Mouse (Mus musculus) G1E (cell line): ENCODE measurements around the gene Myh10. TPM values are rescaled to one million over a fixed set of nuclear protein-coding genes. Genes with fewer than 3 reads are reported as not detected.

Experiments
- ATAC-seq: 2 replicates; pipeline ENCODE4 v1.8.0; 2016; ENCODE audit warnings: mild to moderate bottlenecking; ENCODE audit not compliant: insufficient number of reproducible peaks, poor library complexity, low FRiP score, severe bottlenecking; ENCODE audit errors: extremely low read depth
- DNase-seq: peaks from one replicate; pipeline ENCODE4 v3.0.0; 2012; ENCODE audit warnings: low spot score
- H3K27me3 ChIP-seq: 2 replicates; pipeline ENCODE4 v1.6.1; 2012; ENCODE audit warnings: mild to moderate bottlenecking, low read length, inconsistent platforms; ENCODE audit not compliant: insufficient read depth
- H3K36me3 ChIP-seq: replicated peaks from 2 replicates; pipeline ENCODE3; 2012; ENCODE audit warnings: mild to moderate bottlenecking, inconsistent platforms
- H3K4me1 ChIP-seq: 2 replicates; pipeline ENCODE4 v1.6.1; 2012; ENCODE audit warnings: low read depth, low read length, inconsistent platforms, mixed read lengths; ENCODE audit not compliant: insufficient read depth
- H3K4me3 ChIP-seq: 2 replicates; pipeline ENCODE4 v1.5.1; 2012; ENCODE audit warnings: low read depth, mild to moderate bottlenecking, inconsistent platforms, low read length, moderate library complexity, mixed read lengths
- H3K9me3 ChIP-seq: replicated peaks from 2 replicates; pipeline ENCODE4 v1.6.1; 2012; ENCODE audit warnings: inconsistent platforms
- CTCF ChIP-seq: IDR thresholded peaks from 2 replicates; pipeline ENCODE4 v1.5.1; 2012; ENCODE audit warnings: low read depth, low read length, inconsistent platforms, mixed read lengths
- GATA1 ChIP-seq: IDR thresholded peaks from 2 replicates; pipeline ENCODE4 v1.6.1; 2012; ENCODE audit warnings: borderline replicate concordance, low read length, inconsistent platforms, mixed read lengths
- GATA2 ChIP-seq: IDR thresholded peaks from 2 replicates; pipeline ENCODE4 v1.6.1; 2012; ENCODE audit warnings: low read depth, low read length, inconsistent platforms, borderline replicate concordance
- POLR2AphosphoS5 ChIP-seq: IDR thresholded peaks from 2 replicates; pipeline ENCODE4 v1.6.1; 2012; ENCODE audit warnings: low read depth, low read length, inconsistent platforms; ENCODE audit not compliant: insufficient replicate concordance
- TAL1 ChIP-seq: conservative IDR thresholded peaks from 2 replicates; pipeline ENCODE4 v1.6.1; 2012; ENCODE audit warnings: low read depth, low read length, inconsistent platforms, mixed read lengths
- polyA plus RNA-seq: library from polyadenylated mRNA; stranded (reverse); fragments of >175 nt; gene quantifications from 2 replicates; pipeline ENCODE4 v1.2.3, GENCODE M21; 2012
- total RNA-seq, 2 experiments: library from RNA; stranded (forward) in 1 of 2; stranded (reverse) in 1 of 2; fragments of 200-1000 nt in 1 of 2; fragments of >200 nt in 1 of 2; fragmentation: Nextera tagmentation in 1 of 2; gene quantifications; 2 replicates each; pipeline ENCODE4 v1.2.3; 2014 to 2017

Myh10 gene
- total and polyA plus RNA-seq, 3 experiments: 0.03 to 4.9 (median 0.49) TPM

DNA sequence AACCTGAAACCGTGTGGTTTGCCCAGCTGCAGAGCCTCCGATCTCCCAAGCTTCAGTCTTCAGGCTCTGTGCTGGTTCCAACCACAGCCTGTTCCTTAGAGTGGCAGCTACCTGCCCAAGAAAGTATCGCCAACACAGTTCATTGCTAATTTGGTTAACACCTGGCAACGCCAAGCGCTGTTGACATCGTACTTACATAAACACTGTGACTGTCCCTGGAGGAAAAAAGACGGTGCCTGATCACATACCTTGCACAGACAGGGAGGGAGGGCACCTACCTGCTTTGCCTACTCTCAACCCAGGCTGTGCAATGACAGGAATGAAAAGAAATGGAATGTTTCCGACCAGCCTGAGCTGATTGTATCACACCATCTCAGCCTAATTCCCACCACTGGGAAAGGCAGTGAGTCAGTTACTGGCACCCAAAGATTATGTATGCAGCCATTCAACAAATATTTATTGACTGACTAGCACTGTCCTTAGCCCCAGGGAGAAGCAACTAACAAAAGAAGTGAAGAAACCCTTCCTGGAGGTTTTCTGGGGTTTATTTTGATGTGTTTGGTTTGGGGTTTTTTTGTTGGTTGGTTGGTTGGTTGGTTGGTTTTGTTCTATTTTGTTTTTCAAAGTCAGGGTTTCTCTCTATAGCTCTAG, 168.7 kb downstream of the Myh10 start:
- Histone ChIP-seq H3K9me3 (no peaks in the 10 kb centered on the region), H3K36me3 (no peaks in the 10 kb centered on the region), H3K4me1 (peaks cover 26% of the 10 kb centered on the region), H3K27me3 (peaks cover 33% of the 10 kb centered on the region), H3K4me3 (no peak overlapping the region)
- ATAC-seq: no peak
- TF ChIP-seq POLR2AphosphoS5: no peak
- no peak for TF ChIP-seq GATA1
- TF ChIP-seq GATA2: no peak
- TF ChIP-seq TAL1: no peak
- no peak for TF ChIP-seq CTCF
- no peak for DNase-seq

DNA sequence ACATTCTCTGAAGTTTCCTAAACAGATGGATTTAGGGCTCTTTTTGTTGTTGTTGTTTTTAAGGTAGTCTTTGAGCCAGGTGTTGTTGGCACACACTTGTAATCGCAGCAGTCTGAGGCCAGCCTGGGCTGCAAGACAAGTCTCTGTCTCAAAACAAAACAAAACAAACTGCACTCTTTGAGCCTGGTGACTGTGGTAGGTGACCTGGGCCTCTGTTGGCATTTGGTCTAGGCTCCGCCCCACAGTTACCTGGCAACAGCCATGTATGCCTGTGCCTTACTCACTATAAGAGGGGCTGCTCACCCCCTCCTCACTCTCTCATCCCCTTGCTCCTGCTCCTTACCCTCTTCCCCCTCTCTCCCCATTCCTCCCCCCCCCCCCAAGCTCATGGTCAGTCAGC, 170.9 kb downstream of the Myh10 start:
- Histone ChIP-seq H3K4me1 (peaks cover 18% of the 10 kb centered on the region), H3K27me3 (peaks cover 41% of the 10 kb centered on the region), H3K4me3 (no peak overlapping the region), H3K9me3 (no peaks in the 10 kb centered on the region), H3K36me3 (no peaks in the 10 kb centered on the region)
- ATAC-seq (no peak), DNase-seq (no peak)
- TF ChIP-seq POLR2AphosphoS5 (no peak), GATA2 (no peak)

DNA sequence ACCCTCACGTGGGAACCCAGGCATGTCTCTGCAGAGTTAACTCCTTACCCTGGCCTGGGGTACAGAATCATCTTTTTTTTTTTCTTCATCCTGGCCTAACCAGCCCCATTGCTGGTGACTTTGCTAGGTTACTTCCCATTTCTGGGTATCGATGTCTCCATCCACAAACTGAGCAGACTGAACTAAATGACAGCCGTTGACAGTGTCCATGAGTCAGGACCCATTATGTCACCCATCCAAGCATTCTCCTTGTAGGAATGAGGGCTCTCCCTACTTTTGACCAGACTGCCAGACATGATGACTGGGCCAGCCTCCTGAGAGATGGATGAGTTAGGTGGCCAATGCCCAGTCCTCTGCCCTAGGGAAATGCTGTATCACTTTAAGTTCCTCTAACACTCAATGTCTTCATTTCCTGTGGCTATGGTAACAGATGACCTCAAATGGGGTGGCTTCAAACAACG, 172.3 kb downstream of the Myh10 start:
- peaks cover 18% of the 10 kb centered on the region for H3K4me1 ChIP-seq
- no peak overlapping the region for H3K4me3 ChIP-seq

DNA sequence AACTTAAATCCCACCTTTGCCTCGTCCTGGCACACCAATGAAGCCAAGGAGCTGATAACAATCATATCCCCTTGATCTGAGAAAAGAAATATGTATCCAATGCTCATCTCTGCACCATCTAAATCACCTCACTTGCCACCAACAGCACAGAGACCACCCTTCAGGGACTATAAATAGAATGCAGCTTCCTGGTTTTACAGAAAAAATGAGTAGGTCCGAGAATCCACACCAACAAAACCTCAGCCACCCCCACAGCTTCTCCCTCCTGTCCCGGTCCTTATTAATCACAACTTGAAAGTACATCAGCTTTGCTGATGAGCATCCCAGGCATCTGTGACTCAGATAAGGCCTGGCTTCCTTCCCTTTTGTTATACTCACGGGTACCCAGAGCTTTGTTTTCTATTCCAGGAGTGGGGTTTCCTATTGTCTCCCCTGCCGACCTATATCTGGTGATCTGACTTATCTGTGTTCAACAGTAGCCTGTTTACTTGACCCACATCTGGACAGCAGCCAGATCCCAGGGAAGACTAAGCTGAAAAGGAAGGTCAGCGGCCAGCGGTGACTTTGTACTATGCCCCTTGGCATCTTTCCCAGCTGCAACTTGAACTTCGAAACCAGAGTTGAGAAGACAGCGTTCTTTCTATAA, 173.3 kb downstream of the Myh10 start:
- peaks cover 15% of the 10 kb centered on the region for H3K4me1 ChIP-seq
- H3K27me3 ChIP-seq: peaks cover 35% of the 10 kb centered on the region
- peak; percentile 13 for DNase-seq
- no peaks in the 10 kb centered on the region for H3K9me3 ChIP-seq
- no peak overlapping the region for H3K4me3 ChIP-seq
- ATAC-seq: no peak
- no peak for TF ChIP-seq GATA2
- TF ChIP-seq TAL1: no peak
- no peak for TF ChIP-seq CTCF
- no peak for TF ChIP-seq GATA1
- TF ChIP-seq POLR2AphosphoS5: no peak
- no peaks in the 10 kb centered on the region for H3K36me3 ChIP-seq

More for the DNA sequence above, 172.3 kb downstream of the Myh10 start:
- ATAC-seq: no peak
- peaks cover 41% of the 10 kb centered on the region for H3K27me3 ChIP-seq
- TF ChIP-seq POLR2AphosphoS5 (no peak), GATA2 (no peak), GATA1 (no peak), CTCF (no peak), TAL1 (no peak)
- no peaks in the 10 kb centered on the region for H3K36me3 ChIP-seq
- H3K9me3 ChIP-seq: no peaks in the 10 kb centered on the region
- DNase-seq: no peak

Other genes with a start within 250 kb of the Myh10 start
- not detected in 2 replicates for gene Pik3r6, start 188.5 kb upstream of the Myh10 start, total RNA-seq (2014; fragmentation: Nextera tagmentation)
- 4.7 and 5.3 TPM in 2 replicates for gene Pik3r6, start 188.5 kb upstream of the Myh10 start, total RNA-seq (2017)
- 0.04 TPM in 1 of 2 replicates, not detected in the other for gene Pik3r6, start 188.5 kb upstream of the Myh10 start, polyA plus RNA-seq
- gene Mfsd6l, start 135.4 kb upstream of the Myh10 start, total RNA-seq (2014; fragmentation: Nextera tagmentation): not detected in 2 replicates
- gene Mfsd6l, start 135.4 kb upstream of the Myh10 start, total RNA-seq (2017): 0.23 and 0.27 TPM in 2 replicates
- not detected in 2 replicates for gene Mfsd6l, start 135.4 kb upstream of the Myh10 start, polyA plus RNA-seq
- not detected in 2 replicates for gene Ccdc42, start 104.5 kb upstream of the Myh10 start, total RNA-seq (2014; fragmentation: Nextera tagmentation)
- not detected in 2 replicates for gene Ccdc42, start 104.5 kb upstream of the Myh10 start, total RNA-seq (2017)
- not detected in 2 replicates for gene Ccdc42, start 104.5 kb upstream of the Myh10 start, polyA plus RNA-seq
- gene Ndel1, start 180.3 kb downstream of the Myh10 start, total RNA-seq (2014; fragmentation: Nextera tagmentation): 39.4 and 48.7 TPM in 2 replicates
- gene Ndel1, start 180.3 kb downstream of the Myh10 start, total RNA-seq (2017): 52.3 and 64.3 TPM in 2 replicates
- gene Ndel1, start 180.3 kb downstream of the Myh10 start, polyA plus RNA-seq: 26.2 and 40.3 TPM in 2 replicates
- gene Rnf222, start 197.0 kb downstream of the Myh10 start, total RNA-seq (2014; fragmentation: Nextera tagmentation): not detected in 2 replicates
- 0.06 and 0.11 TPM in 2 replicates for gene Rnf222, start 197.0 kb downstream of the Myh10 start, total RNA-seq (2017)
- not detected in 2 replicates for gene Rnf222, start 197.0 kb downstream of the Myh10 start, polyA plus RNA-seq
- gene Rpl26, start 210.0 kb downstream of the Myh10 start, total RNA-seq (2014; fragmentation: Nextera tagmentation): 1,627 and 1,719 TPM in 2 replicates
- 4,471 and 4,820 TPM in 2 replicates for gene Rpl26, start 210.0 kb downstream of the Myh10 start, total RNA-seq (2017)
- 273 and 318 TPM in 2 replicates for gene Rpl26, start 210.0 kb downstream of the Myh10 start, polyA plus RNA-seq
- not detected in 2 replicates for gene Odf4, start 235.5 kb downstream of the Myh10 start, total RNA-seq (2014; fragmentation: Nextera tagmentation)
- not detected in 2 replicates for gene Odf4, start 235.5 kb downstream of the Myh10 start, total RNA-seq (2017)
- not detected in 2 replicates for gene Odf4, start 235.5 kb downstream of the Myh10 start, polyA plus RNA-seq